Mouse (Mus musculus): ENCODE measurements around the gene Eml4. TPM values are rescaled to one million over a fixed set of nuclear protein-coding genes. Genes with fewer than 3 reads are reported as not detected.

Eml4 gene
- polyA plus RNA-seq, 1 experiment, result 16.8 TPM

DNA sequence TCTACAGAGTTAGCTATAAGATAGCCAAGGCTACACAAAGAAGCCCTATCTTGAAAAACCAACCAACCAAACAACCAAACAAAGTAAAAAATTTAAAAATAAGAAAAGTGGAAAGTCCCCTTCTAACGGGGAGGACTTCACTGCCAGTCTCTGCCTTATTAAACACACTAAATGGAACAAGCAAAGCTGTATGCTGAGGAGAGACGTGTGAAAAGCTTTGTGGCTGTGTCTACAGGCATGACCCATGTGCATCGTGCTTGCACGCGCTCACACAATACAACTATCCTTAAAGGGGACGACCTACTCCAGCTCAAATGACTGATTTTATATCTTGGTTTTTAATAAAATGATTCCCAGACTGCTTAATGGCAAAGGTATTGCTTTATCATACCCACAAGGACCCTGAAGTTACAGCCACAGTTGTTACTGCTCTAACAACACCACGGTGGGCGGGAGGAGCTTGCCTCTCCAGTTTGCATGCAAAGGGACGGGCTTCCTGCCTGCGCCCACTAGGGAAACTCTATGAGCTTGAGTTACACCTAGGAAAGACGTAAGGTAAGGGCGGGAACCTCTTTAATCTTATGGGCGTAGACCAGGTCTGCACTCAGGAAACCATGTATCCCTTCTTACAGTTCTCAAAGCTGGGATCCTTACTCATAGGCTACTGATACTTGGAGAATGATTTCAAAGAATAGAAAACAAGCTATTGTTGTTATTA is 11.2 kb upstream of the Eml4 start:
- no peak for DNase-seq (ENCODE audit: low read depth, low spot score)
- WGBS, result 39% methylated on average over 13 of the region's 13 CpGs

DNA sequence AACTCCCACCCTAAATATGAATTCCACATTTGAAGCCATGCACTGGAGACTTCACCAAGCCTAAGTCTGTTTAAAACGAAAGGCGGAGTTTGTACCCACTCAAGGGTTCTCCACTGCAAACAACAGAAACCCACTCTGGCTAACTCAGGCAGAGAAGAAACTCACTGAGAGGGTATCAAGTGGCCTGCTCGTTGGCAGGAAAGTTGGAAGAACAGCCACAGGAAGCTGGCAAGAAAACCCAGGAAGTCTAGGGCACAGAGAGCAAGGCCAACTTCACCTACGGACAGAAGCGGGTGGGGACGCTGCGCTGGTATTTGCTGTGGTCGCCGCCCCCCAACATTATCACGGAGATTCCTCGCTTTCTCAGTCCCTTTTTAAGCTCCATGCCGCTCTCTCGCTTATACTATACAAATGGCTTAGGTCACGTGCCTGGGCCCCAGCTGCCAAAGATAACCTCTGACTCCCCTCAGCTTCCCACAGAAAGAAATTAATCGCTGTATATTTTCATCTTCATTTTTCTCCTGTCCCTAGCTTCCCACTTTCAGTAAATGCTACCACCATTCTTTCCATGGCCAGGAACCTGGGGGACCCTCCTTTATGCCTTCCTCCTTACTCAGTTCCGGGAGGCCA is 9.7 kb upstream of the Eml4 start:
- no peak for DNase-seq (ENCODE audit: low read depth, low spot score)
- 75% methylated on average over 16 of the region's 16 CpGs for WGBS

GRCm38 (mm10) chr17:83344226-83344625 is 6.5 kb upstream of the Eml4 start:
- DNase-seq (ENCODE audit: low read depth, low spot score), result no peak
- 84% methylated on average over 7 of the region's 7 CpGs for WGBS

GRCm38 (mm10) chr17:83348056-83348822 is 2.5 kb upstream of the Eml4 start:
- DNase-seq (ENCODE audit: low read depth, low spot score), result no peak
- 85% methylated on average over 9 of the region's 9 CpGs for WGBS

- WGBS, result 1% methylated on average over 57 of the region's 57 CpGs
- DNase-seq (ENCODE audit: low read depth, low spot score), result no peak
These were observed 394 bp downstream of the Eml4 start for GRCm38 (mm10) chr17:83351119-83351531.

GRCm38 (mm10) chr17:83351601-83352413 is 1.1 kb downstream of the Eml4 start:
- no peak for DNase-seq (ENCODE audit: low read depth, low spot score)
- WGBS, result 2% methylated on average over 13 of the region's 13 CpGs

GRCm38 (mm10) chr17:83352456-83352855 is 1.7 kb downstream of the Eml4 start:
- DNase-seq (ENCODE audit: low read depth, low spot score), result no peak
- 13% methylated on average over 2 of the region's 2 CpGs for WGBS

DNA sequence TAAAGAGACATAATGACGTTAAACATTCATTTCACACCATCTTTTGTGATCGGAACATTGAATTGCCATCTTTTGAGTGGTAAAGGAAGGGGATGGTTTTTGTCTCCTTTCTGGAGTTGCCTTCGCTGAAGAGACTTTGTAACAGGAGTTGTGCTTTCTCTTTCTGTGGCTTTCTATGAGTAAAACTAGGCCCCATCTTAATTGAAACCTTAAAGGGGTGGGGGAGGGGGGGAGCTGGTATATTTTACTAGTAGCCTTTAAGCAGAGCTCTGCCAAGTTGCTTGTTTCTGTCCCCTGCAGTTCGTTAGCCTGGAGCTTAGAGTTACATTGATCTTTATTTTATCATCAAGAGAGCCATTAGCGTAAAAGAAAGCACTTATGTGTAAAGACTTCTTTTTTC is 2.3 kb downstream of the Eml4 start:
- 26% methylated on average over 5 of the region's 5 CpGs for WGBS
- DNase-seq (ENCODE audit: low read depth, low spot score), result no peak

DNA sequence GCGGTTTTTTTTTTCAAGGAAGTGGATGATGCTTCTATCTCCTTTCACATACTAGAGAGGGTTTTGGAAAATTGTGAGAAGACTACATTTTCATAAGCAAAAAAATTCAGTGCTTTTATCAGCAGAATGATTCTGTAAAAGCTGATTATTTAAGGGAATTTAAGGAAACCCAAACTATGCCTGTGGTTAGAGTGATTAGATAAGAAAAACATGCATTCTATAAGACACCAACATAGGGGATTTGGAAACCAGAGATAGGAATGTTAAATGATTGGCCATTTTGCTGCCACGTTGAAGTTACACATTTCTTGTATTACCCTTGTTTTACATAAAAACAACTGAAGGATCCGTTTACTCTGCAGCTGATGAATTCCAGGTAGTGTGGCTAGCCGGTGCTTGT is 2.7 kb downstream of the Eml4 start:
- no peak for DNase-seq (ENCODE audit: low read depth, low spot score)
- WGBS, result 39% methylated on average over 4 of the region's 4 CpGs

GRCm38 (mm10) chr17:83355481-83355880 is 4.8 kb downstream of the Eml4 start:
- 56% methylated on average over 2 of the region's 2 CpGs for WGBS
- no peak for DNase-seq (ENCODE audit: low read depth, low spot score)

GRCm38 (mm10) chr17:83359934-83360333 is 9.2 kb downstream of the Eml4 start:
- no peak for DNase-seq (ENCODE audit: low read depth, low spot score)
- WGBS, result 42% methylated on average over 4 of the region's 4 CpGs

DNA sequence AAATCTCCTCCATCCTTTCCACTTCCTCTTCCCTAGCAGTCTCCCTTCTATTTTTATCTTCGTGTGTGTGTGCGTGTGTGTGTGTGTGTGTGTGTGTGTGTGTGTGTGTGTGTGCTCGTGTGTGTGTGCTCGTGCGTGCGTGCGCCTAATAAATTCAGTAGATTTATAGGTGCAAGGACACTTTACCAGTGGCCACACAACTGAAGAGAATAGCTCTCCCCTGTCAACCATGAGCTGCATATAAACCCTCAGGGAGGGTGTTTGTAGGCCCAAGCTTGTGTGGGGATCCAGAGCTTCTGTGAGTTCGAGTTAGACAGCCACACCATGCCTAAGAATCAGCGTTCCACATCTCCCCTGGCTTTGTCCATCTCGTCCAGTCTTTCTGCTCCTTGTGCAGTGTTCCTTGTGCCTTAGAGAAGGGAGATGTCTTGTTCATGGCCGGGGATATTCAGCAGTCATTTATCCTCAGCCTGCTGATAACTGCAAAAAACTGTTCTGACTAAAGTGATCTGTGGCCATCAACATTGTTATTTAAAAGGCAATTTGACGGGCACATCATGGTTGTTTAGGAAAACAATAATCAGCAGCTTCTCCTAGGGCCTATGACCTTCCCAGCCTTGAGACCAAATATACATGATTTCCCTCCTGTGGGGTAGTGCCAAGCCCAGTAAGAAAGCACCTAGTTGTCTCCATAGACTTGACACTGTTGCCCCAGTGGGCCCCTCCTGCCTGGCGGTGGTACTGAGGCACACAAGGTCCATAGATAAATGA is 10.2 kb downstream of the Eml4 start:
- DNase-seq (ENCODE audit: low read depth, low spot score), result no peak
- 76% methylated on average over 13 of the region's 13 CpGs for WGBS

DNA sequence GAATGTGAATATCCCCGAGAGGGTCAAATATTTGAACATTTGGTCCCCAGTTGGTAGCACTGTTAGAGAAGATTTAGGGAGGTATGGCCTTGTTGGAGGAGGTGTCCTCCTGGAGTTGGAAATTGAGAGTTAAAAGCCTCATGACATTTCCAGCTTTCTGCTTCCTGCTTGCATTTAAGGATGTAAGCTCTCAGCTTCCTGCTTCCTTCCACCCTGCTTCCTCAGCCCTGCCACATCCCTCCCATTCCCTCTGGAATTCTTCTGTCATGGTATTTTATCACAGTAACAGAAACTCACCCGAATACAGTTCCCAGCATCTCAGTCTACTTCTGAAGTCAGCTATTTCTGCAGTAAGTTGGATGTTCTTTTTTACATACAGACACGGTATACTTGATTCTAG is 12.3 kb downstream of the Eml4 start:
- DNase-seq (ENCODE audit: low read depth, low spot score), result no peak
- 66% methylated on average over 3 of the region's 3 CpGs for WGBS

GRCm38 (mm10) chr17:83364296-83364695 is 13.6 kb downstream of the Eml4 start:
- whole genome bisulfite sequencing, result 88% methylated on average over 5 of the region's 5 CpGs
- no peak for DNase-seq (ENCODE audit: low read depth, low spot score)

- 48% methylated on average over 2 of the region's 2 CpGs for WGBS
- no peak for DNase-seq (ENCODE audit: low read depth, low spot score)
These were observed 14.4 kb downstream of the Eml4 start for GRCm38 (mm10) chr17:83365130-83365529.

GRCm38 (mm10) chr17:83365614-83366355 is 15.1 kb downstream of the Eml4 start:
- DNase-seq (ENCODE audit: low read depth, low spot score), result no peak
- WGBS, result 11% methylated on average over 11 of the region's 11 CpGs

- 46% methylated on average over 5 of the region's 5 CpGs for WGBS
- no peak for DNase-seq (ENCODE audit: low read depth, low spot score)
These were observed 16.7 kb downstream of the Eml4 start for GRCm38 (mm10) chr17:83367387-83367786.

- no peak for DNase-seq (ENCODE audit: low read depth, low spot score)
These were observed 23.4 kb downstream of the Eml4 start for GRCm38 (mm10) chr17:83374123-83374522.

- WGBS, result 26% methylated on average over 3 of the region's 3 CpGs
- DNase-seq (ENCODE audit: low read depth, low spot score), result no peak
These were observed 25.1 kb downstream of the Eml4 start for GRCm38 (mm10) chr17:83375848-83376247.
